Mouse (Mus musculus): ENCODE data around the gene Mroh2a. TPM values are rescaled to one million over a fixed set of nuclear protein-coding genes. Genes with fewer than 3 reads are reported as not detected.

The Mroh2a gene
- polyA plus RNA-seq, 1 experiment from 2014 or later: 0.28 TPM

GRCm38 (mm10) chr1:88211812-88212211 lies 15.0 kb upstream of the Mroh2a start, which contains the start of gene Ugt1a1:
TSS of gene Ugt1a1 (plus strand) at chr1:88211959.
- no peak within 1 kb of the TSS for H3K27ac ChIP-seq (replicated peaks)
- H3K9ac ChIP-seq: no peak within 1 kb of the TSS
- peaks cover 19% of the 10 kb centered on the region for H3K4me1 ChIP-seq (replicated peaks)
- H3K4me2 ChIP-seq: no peak within 1 kb of the TSS
- no peak within 1 kb of the TSS for H3K4me3 ChIP-seq (replicated peaks)
- WGBS (ENCODE audit: insufficient replicate concordance): 55% methylated on average over 8 of the region's 8 CpGs
- ATAC-seq (ENCODE audit: insufficient read depth): no peak
- no peaks in the 10 kb centered on the region for H3K36me3 ChIP-seq (replicated peaks)
- H3K9me3 ChIP-seq (replicated peaks): peaks cover 31% of the 10 kb centered on the region
- no peaks in the 10 kb centered on the region for H3K27me3 ChIP-seq

- Histone ChIP-seq H3K4me3 (replicated peaks) (no peak overlapping the region), H3K27me3 (no peaks in the 10 kb centered on the region), H3K36me3 (replicated peaks) (no peaks in the 10 kb centered on the region), H3K27ac (replicated peaks) (no peak overlapping the region), H3K9me3 (replicated peaks) (peaks cover 38% of the 10 kb centered on the region), H3K4me1 (replicated peaks) (peaks cover 12% of the 10 kb centered on the region), H3K9ac (no peak overlapping the region), H3K4me2 (no peak overlapping the region)
- no peak for ATAC-seq (ENCODE audit: insufficient read depth)
- 47% methylated on average over 8 of the region's 8 CpGs for WGBS (ENCODE audit: insufficient replicate concordance)
These were observed 14.3 kb upstream of the Mroh2a start for GRCm38 (mm10) chr1:88212341-88213045.

GRCm38 (mm10) chr1:88213061-88213460 lies 13.7 kb upstream of the Mroh2a start:
- H3K4me2 ChIP-seq: no peak overlapping the region
- H3K4me1 ChIP-seq (replicated peaks): peaks cover 8% of the 10 kb centered on the region
- H3K9me3 ChIP-seq (replicated peaks): peaks cover 40% of the 10 kb centered on the region
- H3K36me3 ChIP-seq (replicated peaks): no peaks in the 10 kb centered on the region
- H3K27me3 ChIP-seq: no peaks in the 10 kb centered on the region
- H3K27ac ChIP-seq (replicated peaks): no peak overlapping the region
- 46% methylated on average over 1 of the region's 1 CpGs for WGBS (ENCODE audit: insufficient replicate concordance)
- no peak for ATAC-seq (ENCODE audit: insufficient read depth)
- no peak overlapping the region for H3K9ac ChIP-seq
- no peak overlapping the region for H3K4me3 ChIP-seq (replicated peaks)

- Histone ChIP-seq H3K4me3 (replicated peaks) (no peak overlapping the region), H3K27me3 (no peaks in the 10 kb centered on the region), H3K36me3 (replicated peaks) (no peaks in the 10 kb centered on the region), H3K9ac (no peak overlapping the region), H3K9me3 (replicated peaks) (peaks cover 40% of the 10 kb centered on the region), H3K4me1 (replicated peaks) (no peaks in the 10 kb centered on the region), H3K27ac (replicated peaks) (no peak overlapping the region), H3K4me2 (no peak overlapping the region)
- ATAC-seq (ENCODE audit: insufficient read depth): no peak
- 59% methylated on average over 2 of the region's 2 CpGs for WGBS (ENCODE audit: insufficient replicate concordance)
These were observed 12.9 kb upstream of the Mroh2a start for GRCm38 (mm10) chr1:88213766-88214461.

- H3K4me2 ChIP-seq: no peak overlapping the region
- H3K27ac ChIP-seq (replicated peaks): no peak overlapping the region
- H3K4me1 ChIP-seq (replicated peaks): no peaks in the 10 kb centered on the region
- ATAC-seq (ENCODE audit: insufficient read depth): no peak
- H3K9ac ChIP-seq: no peak overlapping the region
- WGBS (ENCODE audit: insufficient replicate concordance): 53% methylated on average over 2 of the region's 2 CpGs
- no peaks in the 10 kb centered on the region for H3K27me3 ChIP-seq
- H3K36me3 ChIP-seq (replicated peaks): no peaks in the 10 kb centered on the region
- peaks cover 40% of the 10 kb centered on the region for H3K9me3 ChIP-seq (replicated peaks)
- H3K4me3 ChIP-seq (replicated peaks): no peak overlapping the region
These were observed 12.3 kb upstream of the Mroh2a start for GRCm38 (mm10) chr1:88214462-88214952.

GRCm38 (mm10) chr1:88215466-88216380 lies 11.1 kb upstream of the Mroh2a start:
- no peaks in the 10 kb centered on the region for H3K27me3 ChIP-seq
- no peak overlapping the region for H3K9ac ChIP-seq
- no peaks in the 10 kb centered on the region for H3K4me1 ChIP-seq (replicated peaks)
- H3K27ac ChIP-seq (replicated peaks): no peak overlapping the region
- H3K4me3 ChIP-seq (replicated peaks): no peak overlapping the region
- WGBS (ENCODE audit: insufficient replicate concordance): 54% methylated on average over 10 of the region's 10 CpGs
- H3K9me3 ChIP-seq (replicated peaks): peaks cover 40% of the 10 kb centered on the region
- no peak for ATAC-seq (ENCODE audit: insufficient read depth)
- no peak overlapping the region for H3K4me2 ChIP-seq
- no peaks in the 10 kb centered on the region for H3K36me3 ChIP-seq (replicated peaks)

- peaks cover 40% of the 10 kb centered on the region for H3K9me3 ChIP-seq (replicated peaks)
- WGBS (ENCODE audit: insufficient replicate concordance): 41% methylated on average over 2 of the region's 2 CpGs
- no peaks in the 10 kb centered on the region for H3K27me3 ChIP-seq
These were observed 10.2 kb upstream of the Mroh2a start for GRCm38 (mm10) chr1:88216551-88216950.

GRCm38 (mm10) chr1:88217144-88217543 lies 9.6 kb upstream of the Mroh2a start:
- WGBS (ENCODE audit: insufficient replicate concordance): 46% methylated on average over 2 of the region's 2 CpGs
- Histone ChIP-seq H3K27me3 (no peaks in the 10 kb centered on the region), H3K36me3 (replicated peaks) (no peaks in the 10 kb centered on the region), H3K4me3 (replicated peaks) (no peak overlapping the region), H3K4me1 (replicated peaks) (no peaks in the 10 kb centered on the region), H3K4me2 (no peak overlapping the region), H3K9me3 (replicated peaks) (peaks cover 35% of the 10 kb centered on the region), H3K9ac (no peak overlapping the region), H3K27ac (replicated peaks) (no peak overlapping the region)
- no peak for ATAC-seq (ENCODE audit: insufficient read depth)

More at GRCm38 (mm10) chr1:88216551-88216950, 10.2 kb upstream of the Mroh2a start:
- no peaks in the 10 kb centered on the region for H3K36me3 ChIP-seq (replicated peaks)
- no peaks in the 10 kb centered on the region for H3K4me1 ChIP-seq (replicated peaks)
- H3K9ac ChIP-seq: no peak overlapping the region
- no peak for ATAC-seq (ENCODE audit: insufficient read depth)
- no peak overlapping the region for H3K4me2 ChIP-seq
- no peak overlapping the region for H3K4me3 ChIP-seq (replicated peaks)
- no peak overlapping the region for H3K27ac ChIP-seq (replicated peaks)

- H3K4me1 ChIP-seq (replicated peaks): no peaks in the 10 kb centered on the region
- H3K36me3 ChIP-seq (replicated peaks): no peaks in the 10 kb centered on the region
- ATAC-seq (ENCODE audit: insufficient read depth): no peak
- no peak overlapping the region for H3K27ac ChIP-seq (replicated peaks)
- no peak overlapping the region for H3K9ac ChIP-seq
- no peak overlapping the region for H3K4me2 ChIP-seq
- WGBS (ENCODE audit: insufficient replicate concordance): 25% methylated on average over 3 of the region's 3 CpGs
- H3K9me3 ChIP-seq (replicated peaks): peaks cover 33% of the 10 kb centered on the region
- H3K4me3 ChIP-seq (replicated peaks): no peak overlapping the region
- H3K27me3 ChIP-seq: no peaks in the 10 kb centered on the region
These were observed 9.2 kb upstream of the Mroh2a start for GRCm38 (mm10) chr1:88217576-88217975.

GRCm38 (mm10) chr1:88218051-88218450 lies 8.7 kb upstream of the Mroh2a start:
- WGBS (ENCODE audit: insufficient replicate concordance): 59% methylated on average over 9 of the region's 9 CpGs
- Histone ChIP-seq H3K36me3 (replicated peaks) (no peaks in the 10 kb centered on the region), H3K27ac (replicated peaks) (no peak overlapping the region), H3K9me3 (replicated peaks) (peaks cover 33% of the 10 kb centered on the region), H3K4me2 (no peak overlapping the region), H3K4me1 (replicated peaks) (no peaks in the 10 kb centered on the region), H3K4me3 (replicated peaks) (no peak overlapping the region), H3K27me3 (no peaks in the 10 kb centered on the region), H3K9ac (no peak overlapping the region)
- no peak for ATAC-seq (ENCODE audit: insufficient read depth)

- no peak for ATAC-seq (ENCODE audit: insufficient read depth)
- Histone ChIP-seq H3K4me2 (no peak overlapping the region), H3K4me3 (replicated peaks) (no peak overlapping the region), H3K27me3 (no peaks in the 10 kb centered on the region), H3K9me3 (replicated peaks) (peaks cover 29% of the 10 kb centered on the region), H3K36me3 (replicated peaks) (no peaks in the 10 kb centered on the region), H3K4me1 (replicated peaks) (no peaks in the 10 kb centered on the region), H3K9ac (no peak overlapping the region), H3K27ac (replicated peaks) (no peak overlapping the region)
- WGBS (ENCODE audit: insufficient replicate concordance): 40% methylated on average over 4 of the region's 4 CpGs
These were observed 8.2 kb upstream of the Mroh2a start for GRCm38 (mm10) chr1:88218591-88218990.

All from liver, embryonic 15.5 days (tissue).